Mouse (Mus musculus) spleen, postnatal 10 days (tissue): ENCODE measurements around the gene Pnkd.

ENCODE experiments used
- DNase-seq, 2 experiments: peaks; one replicate each; pipeline ENCODE4 v3.0.0; 2021 to 2022; ENCODE audit warnings: low spot score in 2 of 2

Gene Pnkd

GRCm38 (mm10) chr1:74284543-74285160, at the start of gene Pnkd, which contains the start of gene Aamp:
TSS of gene Pnkd (plus strand) at chr1:74284930.
TSS of gene Aamp (minus strand) at chr1:74284738.
- peak; percentile 97 to 100 for DNase-seq

- peak; percentile 93 to 98 for DNase-seq
Observed at GRCm38 (mm10) chr1:74235938-74236589, 48.7 kb upstream of the Pnkd start, which contains the start of gene Arpc2. TSS of gene Arpc2 (plus strand) at chr1:74236084.

- peak; percentile 59 to 72 for DNase-seq
Observed at GRCm38 (mm10) chr1:74236590-74237317, 48.0 kb upstream of the Pnkd start.

- DNase-seq = no peak
Observed at GRCm38 (mm10) chr1:74237671-74238070, 47.1 kb upstream of the Pnkd start.

- no peak for DNase-seq
Observed at GRCm38 (mm10) chr1:74238136-74238535, 46.6 kb upstream of the Pnkd start.

GRCm38 (mm10) chr1:74239162-74239561, 45.6 kb upstream of the Pnkd start:
- DNase-seq = no peak

GRCm38 (mm10) chr1:74239618-74240017, 45.1 kb upstream of the Pnkd start:
- DNase-seq = peak in 1 of 2 experiments; percentile 32

GRCm38 (mm10) chr1:74240311-74240710, 44.4 kb upstream of the Pnkd start:
- no peak for DNase-seq

- DNase-seq = no peak
Observed at GRCm38 (mm10) chr1:74240832-74241231, 43.9 kb upstream of the Pnkd start.

GRCm38 (mm10) chr1:74245525-74245924, 39.2 kb upstream of the Pnkd start:
- DNase-seq = no peak

- DNase-seq = peak in 1 of 2 experiments; percentile 36
Observed at GRCm38 (mm10) chr1:74248799-74249198, 35.9 kb upstream of the Pnkd start.

GRCm38 (mm10) chr1:74249331-74249980, 35.3 kb upstream of the Pnkd start:
- DNase-seq = no peak

GRCm38 (mm10) chr1:74250096-74250495, 34.6 kb upstream of the Pnkd start:
- no peak for DNase-seq

GRCm38 (mm10) chr1:74255704-74256345, 28.9 kb upstream of the Pnkd start:
- DNase-seq = no peak

GRCm38 (mm10) chr1:74256782-74257181, 27.9 kb upstream of the Pnkd start:
- no peak for DNase-seq

GRCm38 (mm10) chr1:74262510-74262909, 22.2 kb upstream of the Pnkd start:
- no peak for DNase-seq

GRCm38 (mm10) chr1:74268750-74269149, 16.0 kb upstream of the Pnkd start:
- no peak for DNase-seq

GRCm38 (mm10) chr1:74271659-74272058, 13.1 kb upstream of the Pnkd start:
- DNase-seq = no peak

- no peak for DNase-seq
Observed at GRCm38 (mm10) chr1:74275015-74275414, 9.7 kb upstream of the Pnkd start.

- DNase-seq = no peak
Observed at GRCm38 (mm10) chr1:74277041-74277440, 7.7 kb upstream of the Pnkd start.

- DNase-seq = no peak
Observed at GRCm38 (mm10) chr1:74277883-74278537, 6.7 kb upstream of the Pnkd start.
